Mouse (Mus musculus) kidney, adult 8-10 months (tissue): Measurements from ENCODE around the gene Helz.
"Not testable (repeated sequence)": the region's sequence is repeated elsewhere in the genome, so short reads cannot be mapped to it uniquely, and the experiment has no call there.

Source experiments
- DNase-seq, 2 experiments: peaks; one replicate each; pipeline ENCODE4 v3.0.0; 2022

The Helz gene

DNA sequence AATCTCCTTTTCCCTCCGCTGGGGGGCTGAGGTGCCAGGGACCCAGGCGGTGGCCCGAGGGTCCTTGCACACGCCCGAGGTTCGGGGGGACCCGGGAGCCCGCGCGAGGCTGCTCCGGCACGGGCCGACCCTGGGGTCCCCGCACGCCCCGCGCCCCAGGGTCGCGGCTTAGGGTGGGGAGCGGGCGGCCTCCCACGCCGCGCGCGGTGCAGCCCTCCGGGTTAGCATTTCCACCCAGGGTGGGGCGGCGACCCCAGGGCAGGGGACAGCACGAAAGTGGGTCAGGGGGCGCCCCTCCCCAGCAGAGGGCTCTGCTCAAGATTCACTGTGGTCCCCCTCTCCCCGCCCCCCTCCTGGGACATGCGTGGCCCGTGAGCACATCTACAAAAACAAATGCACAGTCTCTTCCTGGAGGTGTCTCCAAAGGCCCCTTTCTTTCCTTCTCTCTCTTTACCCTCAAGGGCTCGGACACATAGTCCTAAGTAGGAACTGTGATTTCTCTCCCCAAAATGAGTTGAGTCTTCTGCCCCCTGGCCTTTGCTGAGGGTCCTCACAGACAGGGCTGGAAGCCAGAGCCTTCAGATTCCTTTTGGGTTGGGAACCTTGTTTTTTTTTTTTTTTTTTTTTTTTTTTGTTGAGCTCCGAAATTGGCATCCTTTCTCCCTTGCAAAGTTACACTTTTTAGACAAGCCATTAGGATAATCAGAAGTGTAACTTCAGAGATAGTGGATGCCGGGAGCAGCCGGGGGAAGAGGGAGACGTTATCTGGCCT lies 660 bp downstream of the Helz start:
- DNase-seq, result peak in 1 of 2 experiments; percentile 16

DNA sequence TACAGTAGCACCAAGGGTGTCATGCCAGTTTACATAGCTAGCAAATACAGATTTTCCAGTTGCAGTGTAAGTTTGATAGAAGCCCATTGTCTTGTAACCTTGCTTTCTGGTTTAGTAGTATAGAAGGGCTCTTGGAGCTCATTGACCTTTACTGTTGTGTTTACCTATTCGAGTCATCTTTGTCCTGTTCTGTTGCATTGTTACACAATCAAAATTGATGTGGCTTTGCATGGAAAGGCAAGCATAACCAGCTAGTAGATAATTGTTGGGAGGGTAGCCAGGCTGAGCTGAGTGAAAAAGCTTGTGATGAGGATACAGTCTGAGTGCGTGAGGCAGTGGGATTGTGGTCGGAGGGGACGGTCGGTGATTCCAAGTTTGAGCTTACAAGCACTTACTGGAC lies 12.1 kb downstream of the Helz start:
- DNase-seq, result no peak

DNA sequence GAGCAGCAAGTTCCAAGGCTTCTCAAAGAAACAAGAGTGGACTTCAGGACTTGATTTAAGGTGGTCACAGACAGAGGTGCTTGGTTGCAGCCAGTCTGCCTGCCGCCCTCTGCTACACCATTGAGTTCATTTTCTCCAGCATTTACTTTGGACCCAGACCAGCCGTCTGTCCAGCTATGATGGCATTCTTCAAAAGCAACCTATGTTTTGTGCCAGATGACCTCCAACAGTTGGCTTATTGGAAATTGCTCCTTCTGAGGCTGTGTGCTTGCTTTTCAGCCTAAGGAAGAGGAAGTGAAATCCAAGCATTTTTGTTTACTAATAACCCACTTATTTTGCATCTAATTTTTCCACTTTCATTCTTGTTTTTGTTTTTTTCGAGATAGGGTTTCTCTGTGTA lies 19.7 kb downstream of the Helz start:
- DNase-seq, result no peak

DNA sequence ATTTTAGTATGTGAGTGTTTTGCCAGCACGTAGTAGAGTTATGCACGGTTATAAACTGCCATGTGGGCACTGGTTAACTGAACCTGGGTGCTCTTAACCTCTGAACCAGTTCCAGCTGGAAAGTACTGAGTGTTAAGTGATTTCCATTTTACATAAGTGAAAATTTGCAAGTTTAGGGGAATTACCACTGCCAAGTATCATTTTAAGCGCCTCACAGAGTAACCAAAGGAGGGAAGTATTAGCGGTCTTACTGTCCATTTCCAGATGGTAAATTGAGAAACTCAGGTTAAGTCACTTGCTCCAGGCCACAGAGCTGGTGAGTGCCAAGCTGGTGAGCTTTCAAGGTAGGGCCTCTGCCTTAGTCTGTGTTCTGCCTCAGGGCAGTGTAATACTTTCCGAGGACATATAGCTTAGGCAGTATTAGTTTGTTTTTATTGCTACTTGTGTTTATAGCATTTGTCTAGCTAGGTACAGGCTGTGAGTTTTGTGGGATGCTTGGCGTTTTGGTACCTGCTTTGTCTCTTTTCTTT lies 20.8 kb downstream of the Helz start:
- DNase-seq, result no peak

DNA sequence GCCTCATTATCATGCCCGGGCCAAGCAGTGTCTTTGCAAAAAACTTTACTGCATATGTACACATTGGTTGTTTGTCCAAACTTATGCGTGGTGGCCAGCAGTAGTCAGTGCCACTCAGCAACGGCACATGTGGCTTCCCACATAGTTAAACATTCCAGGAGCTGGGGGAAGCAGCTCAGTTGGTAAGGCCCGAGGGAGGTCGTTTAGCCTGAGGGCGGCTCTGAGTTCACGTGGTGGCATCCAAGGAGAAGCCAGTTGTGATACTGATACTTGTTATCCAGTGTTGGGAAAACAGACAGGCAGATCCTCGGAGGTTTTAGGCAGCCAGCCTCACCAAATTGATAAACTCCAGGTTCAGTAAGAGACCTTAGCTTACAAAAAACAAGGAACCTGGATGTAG lies 23.2 kb downstream of the Helz start:
- DNase-seq, result not testable (repeated sequence)

DNA sequence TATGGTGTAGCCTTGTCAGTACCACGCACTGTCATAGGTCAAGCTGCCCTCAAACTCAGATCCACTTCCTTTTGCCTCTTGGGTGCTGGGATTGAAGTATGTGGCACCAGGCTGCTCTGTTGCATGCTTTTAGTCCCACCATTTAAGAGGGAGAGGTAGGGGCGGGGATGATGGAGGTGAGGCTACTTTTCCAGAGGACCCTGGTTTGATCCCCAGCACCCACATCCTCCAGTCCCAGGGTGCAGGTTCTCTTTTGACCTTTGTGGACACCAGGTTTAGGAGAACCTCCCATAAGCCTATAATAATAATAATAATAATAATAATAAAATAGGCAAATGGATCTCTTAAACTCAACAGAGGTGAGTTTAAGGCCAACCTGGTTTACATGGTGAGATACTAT lies 23.6 kb downstream of the Helz start:
- no peak for DNase-seq

DNA sequence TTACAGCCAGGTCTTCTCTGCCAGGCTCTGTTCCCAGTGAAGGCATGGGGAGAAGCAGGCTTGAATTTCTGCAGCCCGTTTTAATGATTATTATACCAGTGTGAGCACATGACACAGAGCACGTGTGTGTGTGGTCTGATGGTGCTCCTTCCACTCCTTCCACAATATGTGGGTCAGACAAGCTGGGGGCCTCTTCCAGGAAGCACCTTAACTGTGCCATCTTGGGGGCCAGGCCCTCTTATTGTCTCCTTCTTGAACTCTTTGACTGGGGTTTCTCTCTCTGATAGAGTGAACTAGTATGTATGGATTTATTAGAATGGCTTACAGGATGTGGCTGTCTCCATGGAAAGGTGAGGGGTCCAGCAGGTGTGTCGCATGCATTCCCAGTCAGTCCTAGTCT lies 24.8 kb downstream of the Helz start:
- no peak for DNase-seq

DNA sequence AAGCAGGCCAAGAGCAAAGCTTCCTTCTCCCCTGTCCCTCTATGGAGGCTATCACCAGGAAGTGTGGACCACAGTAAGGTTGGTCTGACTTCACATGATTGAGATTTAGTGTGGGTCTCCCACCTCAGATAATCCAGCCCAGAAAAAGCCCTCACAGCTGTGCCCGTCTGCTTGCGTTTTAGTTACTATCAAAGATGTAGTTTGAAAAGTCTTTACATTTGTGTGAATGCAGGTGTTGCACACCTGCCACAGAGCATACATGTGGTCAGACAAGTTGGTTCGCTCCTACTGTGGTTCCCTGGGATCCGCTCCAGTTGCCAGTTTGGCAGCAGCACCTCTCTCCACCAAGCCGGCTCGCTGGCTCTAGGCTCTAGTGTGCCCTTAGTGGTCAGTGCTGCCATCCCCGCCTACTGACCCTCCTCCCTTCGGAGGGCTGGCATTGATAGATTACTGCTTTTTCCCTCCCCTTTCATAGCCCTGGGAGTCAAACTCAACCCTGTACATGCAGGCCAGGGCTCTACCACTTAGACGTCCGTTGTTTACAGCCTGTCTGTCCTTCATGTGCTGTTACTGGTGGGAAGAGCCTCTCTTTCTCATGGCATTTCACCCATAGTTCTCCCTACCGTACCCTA lies 25.4 kb downstream of the Helz start:
- DNase-seq, result peak; percentile 71 to 87

DNA sequence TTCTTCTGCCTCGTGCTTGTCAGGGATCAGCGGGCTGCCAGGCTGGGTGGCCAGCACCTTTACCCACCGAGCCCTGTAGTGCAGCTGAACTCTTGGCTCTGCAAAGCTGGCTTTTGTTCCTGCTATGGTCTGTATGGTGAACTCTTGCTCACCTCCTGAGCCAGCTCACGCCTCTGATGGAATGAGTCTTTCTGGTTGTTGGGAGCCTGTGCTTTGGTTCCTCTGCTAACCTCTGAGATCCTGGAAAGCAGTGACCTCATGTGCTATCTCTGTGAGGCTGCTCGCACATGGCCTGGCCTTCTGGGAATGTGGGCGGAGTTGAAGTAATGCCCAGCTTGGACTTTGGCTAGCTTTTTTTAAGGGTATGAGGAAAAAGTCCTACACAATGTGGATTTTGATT lies 26.1 kb downstream of the Helz start:
- DNase-seq, result peak; percentile 85

DNA sequence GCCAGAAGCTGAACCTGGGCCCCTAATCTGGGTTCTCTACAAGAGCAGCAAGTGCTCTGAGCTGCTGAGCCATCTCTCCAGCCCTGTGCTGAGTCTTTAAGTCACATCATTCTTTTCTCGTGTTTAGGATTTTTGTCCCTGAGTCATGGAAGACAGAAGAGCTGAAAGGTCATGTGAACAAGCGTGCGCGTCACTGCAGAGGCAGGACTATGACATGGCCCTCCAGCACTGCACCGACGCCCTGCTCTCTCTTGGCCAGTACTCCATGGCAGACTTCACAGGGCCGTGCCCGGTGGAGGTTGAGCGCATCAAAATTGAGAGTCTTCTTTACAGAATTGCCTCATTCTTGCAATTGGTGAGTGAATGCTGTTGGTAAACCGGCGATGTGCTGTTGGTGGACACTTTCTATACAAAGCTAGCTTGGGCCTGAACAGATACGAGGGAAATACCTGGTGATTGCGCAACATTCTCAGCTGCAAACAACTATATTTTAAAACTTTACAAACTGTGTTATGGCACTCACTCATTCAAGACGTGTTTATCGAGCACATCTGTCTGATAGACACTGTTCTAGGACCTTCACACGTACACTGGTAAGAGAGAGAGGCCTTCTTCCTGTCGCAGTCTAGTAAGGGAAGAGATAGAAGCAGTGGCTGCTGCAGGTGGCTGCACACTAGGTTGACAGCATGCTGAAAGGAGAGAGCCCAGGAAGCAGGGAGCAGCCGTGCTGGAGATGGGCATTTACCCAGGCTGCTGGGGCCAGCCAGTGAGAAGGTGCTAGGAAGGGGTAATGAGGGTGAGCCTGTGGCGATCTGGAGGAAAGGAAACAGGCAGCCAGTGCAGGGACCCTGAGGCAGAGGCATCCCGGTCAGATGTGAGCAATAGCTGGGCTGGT lies 27.3 kb downstream of the Helz start:
- DNase-seq, result no peak

DNA sequence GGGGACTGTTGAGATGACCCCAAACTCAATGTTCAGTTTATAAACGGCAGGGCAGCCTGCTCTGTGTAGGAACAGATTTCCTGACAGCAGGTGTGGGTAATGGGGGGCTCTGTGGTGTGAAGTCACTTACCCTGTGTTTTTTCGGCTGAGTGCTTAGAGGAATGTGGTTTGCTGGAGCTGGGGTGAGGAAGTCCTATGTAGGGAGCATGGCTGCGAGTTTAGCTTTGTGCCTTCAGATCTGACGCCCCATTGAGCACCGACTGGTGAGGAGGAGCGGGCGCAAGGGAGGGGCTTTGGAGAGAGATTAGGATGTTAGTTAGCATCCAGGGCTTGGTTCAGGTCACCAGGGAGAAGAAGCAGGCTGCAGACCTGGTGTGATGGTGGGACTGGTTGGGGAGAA lies 28.5 kb downstream of the Helz start:
- DNase-seq, result no peak

DNA sequence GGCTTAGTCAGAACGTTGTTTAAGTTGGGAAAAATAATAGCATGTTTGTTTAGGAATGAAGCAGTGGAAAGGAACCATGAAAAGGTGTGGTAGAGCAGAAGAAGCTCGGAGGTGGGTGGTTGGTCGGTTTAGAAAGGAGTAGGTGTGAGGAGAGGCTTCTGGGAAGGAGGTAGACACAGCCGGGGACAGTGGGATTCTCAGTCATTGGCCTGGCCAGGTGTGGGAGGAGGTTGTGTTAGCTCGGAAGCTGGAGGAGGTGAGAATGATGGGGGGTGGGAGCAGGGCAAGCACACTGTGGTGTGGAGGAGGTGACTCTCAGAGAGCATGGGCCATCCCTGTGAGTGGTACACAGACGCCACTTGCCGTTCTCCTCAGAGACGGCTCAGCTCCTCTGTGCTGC lies 29.7 kb downstream of the Helz start:
- no peak for DNase-seq

DNA sequence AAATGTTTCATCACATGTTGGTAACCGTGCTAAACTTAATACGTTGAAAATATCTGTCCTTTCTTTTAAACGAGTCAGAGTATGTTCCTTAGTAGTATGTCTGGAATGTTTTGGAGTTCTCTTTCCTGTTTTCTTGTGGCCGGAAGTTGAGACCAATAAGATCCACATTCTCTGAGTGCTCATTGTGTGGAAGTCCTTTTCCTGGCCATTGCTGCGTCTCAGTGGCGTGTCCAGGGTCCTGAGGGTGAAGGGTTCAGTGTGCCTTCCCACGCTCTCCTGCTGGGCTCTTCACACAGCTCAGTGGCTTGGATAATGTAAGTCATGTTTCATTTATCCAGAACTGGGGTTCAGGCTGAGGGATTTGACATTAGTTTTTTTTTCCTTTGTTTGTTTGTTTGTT lies 30.5 kb downstream of the Helz start:
- DNase-seq, result peak; percentile 12 to 30

DNA sequence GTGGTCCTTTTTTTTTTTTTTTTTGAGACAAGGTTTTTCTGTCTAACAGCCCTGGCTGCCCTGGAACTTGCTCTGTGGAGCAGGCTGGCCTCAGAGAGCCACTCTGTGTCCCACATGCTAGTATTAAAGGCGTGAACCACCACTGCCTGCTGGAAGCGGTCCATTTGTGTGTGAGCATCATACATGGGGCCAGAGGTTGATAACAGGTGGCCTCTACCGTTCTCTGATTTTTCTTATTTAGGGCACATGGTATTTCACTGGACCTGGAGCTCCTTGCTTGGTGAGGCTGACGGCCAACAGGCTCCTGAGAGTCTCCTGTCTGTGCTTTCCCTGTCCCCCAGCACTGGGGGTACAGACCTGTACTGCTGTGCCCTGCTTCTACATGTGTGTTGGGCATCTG lies 33.1 kb downstream of the Helz start:
- no peak for DNase-seq

DNA sequence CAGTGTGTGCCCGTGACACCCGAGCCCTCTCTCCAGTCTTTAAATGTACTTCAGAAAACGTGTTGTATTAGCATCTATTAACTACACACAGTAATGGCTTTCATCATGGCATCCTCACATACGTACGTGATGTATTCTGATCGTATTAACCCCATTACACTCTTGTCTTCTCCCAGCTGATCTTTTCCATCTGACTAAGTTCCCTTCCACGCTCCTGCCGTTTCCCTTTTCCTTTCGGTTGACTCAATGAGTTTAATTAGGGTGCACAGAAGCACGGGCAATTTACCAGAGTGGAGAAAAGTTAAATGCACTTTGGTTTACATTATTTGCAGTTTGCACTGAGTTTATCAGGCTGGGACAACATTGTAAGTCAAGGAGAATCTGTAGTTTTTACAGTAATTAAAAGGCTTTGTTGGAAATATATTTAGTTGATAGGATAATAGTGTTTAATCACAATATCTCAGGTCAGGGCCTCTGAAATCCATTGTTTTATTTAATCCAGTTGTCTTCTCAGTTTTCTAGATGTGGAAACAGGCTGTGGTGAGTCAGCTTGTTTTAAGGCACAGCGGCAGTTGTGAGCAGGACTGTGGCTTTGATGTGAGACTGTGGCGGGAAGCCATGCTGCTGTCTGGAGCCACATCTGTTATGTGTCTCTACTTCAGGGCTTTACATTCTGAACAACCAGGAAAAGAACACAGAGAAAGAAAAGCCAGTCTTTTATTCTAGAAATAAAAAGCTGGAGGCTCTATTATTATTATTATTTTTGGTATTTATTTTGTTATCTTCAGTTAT lies 37.1 kb downstream of the Helz start:
- no peak for DNase-seq

DNA sequence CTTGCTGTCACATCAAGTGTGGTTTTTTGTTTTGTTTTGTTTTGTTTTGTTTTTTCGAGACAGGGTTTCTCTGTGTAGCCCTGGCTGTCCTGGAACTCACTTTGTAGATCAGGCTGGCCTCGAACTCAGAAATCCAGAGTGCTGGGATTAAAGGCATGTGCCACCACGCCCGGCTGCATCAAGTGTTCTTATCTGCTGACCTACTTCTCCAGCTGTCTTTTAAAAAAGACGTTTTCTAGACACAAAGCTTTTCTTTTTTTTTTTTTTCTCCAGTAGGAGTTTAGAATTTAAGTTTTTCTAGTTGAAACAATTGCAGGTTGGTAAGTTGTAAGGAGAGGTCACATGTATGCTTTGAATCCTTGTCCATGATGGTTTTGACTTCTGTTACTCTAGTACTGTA lies 38.4 kb downstream of the Helz start:
- DNase-seq, result not testable (repeated sequence)

DNA sequence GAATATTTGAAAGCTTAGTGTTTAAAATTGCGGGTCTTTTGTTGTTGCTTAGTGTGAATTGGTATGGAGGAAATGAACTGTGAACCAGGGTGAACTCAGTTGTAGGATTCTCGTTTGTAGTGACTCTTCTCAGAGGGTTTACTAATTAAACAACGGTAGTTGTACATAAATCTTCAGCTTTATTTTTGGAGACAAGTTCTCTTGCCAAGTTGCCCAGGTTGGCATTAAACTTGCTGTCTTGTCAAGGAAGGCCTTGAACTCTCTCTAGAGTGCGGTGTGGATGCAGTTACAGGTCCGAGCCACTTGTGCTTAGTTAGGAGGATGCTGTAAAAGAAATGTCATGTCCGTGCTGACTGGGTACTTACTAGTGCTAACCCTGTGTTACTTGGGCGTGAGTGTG lies 39.4 kb downstream of the Helz start:
- DNase-seq, result peak; percentile 20 to 51

DNA sequence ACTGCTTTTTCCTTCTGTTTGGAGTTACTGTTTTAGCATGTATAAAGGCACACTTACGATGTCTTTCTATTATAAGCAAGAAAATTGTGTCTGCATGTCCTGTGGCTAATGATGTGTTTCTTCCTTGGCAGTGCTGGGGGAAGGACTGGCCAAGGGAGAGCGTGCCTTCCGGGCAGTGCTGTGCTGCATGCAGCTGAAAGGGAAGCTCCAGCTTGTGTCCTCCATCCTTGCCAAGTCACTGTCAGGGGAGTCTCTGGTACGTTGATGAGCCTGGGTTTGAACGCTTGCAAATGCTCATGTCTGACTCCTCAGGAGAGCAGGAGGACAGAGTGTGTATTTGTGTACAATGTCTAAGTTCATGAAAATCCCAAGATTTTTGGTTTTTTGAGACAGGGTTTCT lies 44.8 kb downstream of the Helz start:
- DNase-seq, result no peak

DNA sequence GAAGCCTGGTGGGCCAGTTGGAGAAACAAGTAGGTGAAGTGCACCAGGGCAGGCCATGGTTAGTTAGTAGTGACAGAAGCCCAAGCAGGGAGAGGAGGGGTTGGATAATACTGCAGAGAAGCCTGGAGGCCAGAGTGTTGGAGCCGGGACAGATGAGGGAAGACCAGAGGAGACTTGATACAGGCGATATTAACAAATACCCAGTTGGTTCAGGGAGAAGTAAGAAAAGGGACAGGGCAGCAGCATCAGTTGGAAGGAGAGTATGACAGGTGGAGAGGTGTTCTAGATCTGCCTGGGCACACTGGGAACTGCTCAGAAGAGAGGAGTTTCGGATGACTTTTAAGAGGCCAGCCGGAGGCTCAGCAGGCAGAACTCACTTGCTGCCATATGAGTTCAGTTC lies 49.7 kb downstream of the Helz start:
- DNase-seq, result no peak

DNA sequence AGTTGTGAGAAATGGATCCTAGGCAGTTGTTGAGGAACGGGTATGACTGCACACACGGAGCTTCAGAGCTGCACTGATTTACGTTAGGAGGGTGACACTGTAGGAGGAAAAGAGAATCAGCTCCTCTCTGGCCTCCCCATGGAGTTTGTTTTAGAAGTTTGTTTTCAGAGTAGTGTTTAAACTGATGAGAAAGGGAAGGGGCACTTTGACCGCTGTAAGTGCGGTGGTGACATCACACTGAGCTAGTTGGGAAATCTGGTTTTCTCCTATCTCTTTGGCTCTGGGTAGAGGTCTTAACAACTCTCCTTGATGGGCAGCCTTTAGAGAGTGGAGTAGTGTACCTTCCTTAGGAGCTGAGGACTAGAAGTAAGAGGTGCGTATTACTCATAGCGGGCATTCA lies 58.0 kb downstream of the Helz start:
- DNase-seq, result no peak

DNA sequence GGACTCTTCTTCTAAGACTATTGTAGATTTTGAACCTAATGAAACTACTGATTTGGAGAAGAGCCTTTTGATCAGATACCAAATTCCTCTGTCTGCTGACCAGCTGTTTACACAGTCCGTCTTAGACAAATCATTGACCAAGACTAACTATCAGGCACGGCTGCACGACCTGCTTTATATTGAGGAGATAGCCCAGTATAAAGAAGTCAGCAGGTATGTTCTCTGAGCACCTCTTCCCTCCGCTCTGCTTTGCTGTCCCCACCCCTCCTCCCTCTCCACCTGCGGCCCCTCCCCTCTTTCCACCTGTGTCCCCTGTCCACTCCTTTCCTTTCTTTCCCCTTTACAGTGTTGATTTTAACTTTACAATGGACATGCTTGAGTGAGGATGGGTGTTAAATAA lies 66.2 kb downstream of the Helz start:
- DNase-seq, result peak in 1 of 2 experiments; percentile 14

DNA sequence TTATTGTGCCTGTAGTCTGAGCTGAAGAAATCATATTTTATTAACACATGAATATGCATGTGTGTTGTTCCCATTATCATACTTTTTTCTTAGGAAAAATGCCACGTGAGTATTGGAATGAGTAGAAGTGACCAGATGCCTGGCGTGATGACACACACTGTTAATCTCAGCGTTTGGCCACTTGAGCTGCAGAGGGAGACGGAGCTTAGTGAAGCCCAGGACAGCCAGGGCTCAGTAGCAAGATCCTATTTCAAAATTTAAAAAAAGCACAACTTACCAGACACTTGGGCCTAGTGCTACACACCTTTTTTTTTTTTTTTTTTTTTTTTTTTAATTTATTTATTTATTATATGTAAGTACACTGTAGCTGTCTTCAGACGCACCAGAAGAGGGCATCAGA lies 68.0 kb downstream of the Helz start:
- DNase-seq, result no peak

DNA sequence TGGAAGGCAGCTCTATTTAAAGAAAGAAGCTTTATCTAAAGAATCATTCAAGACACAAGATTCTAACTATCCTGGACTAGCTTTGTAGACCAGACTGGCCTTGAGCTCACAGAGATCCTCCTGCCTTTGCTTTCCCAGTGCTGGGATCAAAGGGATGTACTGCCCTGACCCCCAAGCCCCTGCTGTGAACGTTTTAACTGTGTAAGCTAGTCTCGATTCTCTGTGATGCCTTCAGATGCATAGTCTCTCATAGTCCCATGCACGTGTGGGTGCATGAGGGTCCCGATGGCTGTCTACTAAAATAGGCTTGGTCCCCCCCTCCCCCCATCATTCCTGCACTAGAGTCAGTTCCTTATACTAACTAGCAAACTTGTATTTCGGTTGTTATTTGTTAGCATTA lies 70.2 kb downstream of the Helz start:
- no peak for DNase-seq
